Mouse (Mus musculus): ENCODE data around the gene 4930535I16Rik.
A peak's percentile ranks its signal among the peaks of the same experiment; 100 is the strongest.
"Not testable (repeated sequence)": the region's sequence is repeated elsewhere in the genome, so short reads cannot be mapped to it uniquely, and the experiment has no call there.

Gene 4930535I16Rik

GRCm38 (mm10) chr4:123917548-123918140 lies at the start of gene 4930535I16Rik:
Gene 4930535I16Rik, minus strand, starts transcription at chr4:123918022.
- DNase-seq (ENCODE audit: low read depth, low spot score): peak; percentile 23

- no peak for DNase-seq (ENCODE audit: low read depth, low spot score)
Observed at GRCm38 (mm10) chr4:123962721-123963120, 44.9 kb upstream of the 4930535I16Rik start.

GRCm38 (mm10) chr4:123960955-123961354 lies 43.1 kb upstream of the 4930535I16Rik start:
- no peak for DNase-seq (ENCODE audit: low read depth, low spot score)

- DNase-seq (ENCODE audit: low read depth, low spot score): no peak
Observed at GRCm38 (mm10) chr4:123957891-123958290, 40.1 kb upstream of the 4930535I16Rik start.

- no peak for DNase-seq (ENCODE audit: low read depth, low spot score)
Observed at GRCm38 (mm10) chr4:123957492-123957808, 39.6 kb upstream of the 4930535I16Rik start.

GRCm38 (mm10) chr4:123956703-123957491 lies 39.1 kb upstream of the 4930535I16Rik start:
- peak; percentile 77 for DNase-seq (ENCODE audit: low read depth, low spot score)

GRCm38 (mm10) chr4:123952059-123952458 lies 34.2 kb upstream of the 4930535I16Rik start:
- DNase-seq (ENCODE audit: low read depth, low spot score): no peak

GRCm38 (mm10) chr4:123949649-123950048 lies 31.8 kb upstream of the 4930535I16Rik start:
- no peak for DNase-seq (ENCODE audit: low read depth, low spot score)

GRCm38 (mm10) chr4:123948901-123949300 lies 31.1 kb upstream of the 4930535I16Rik start:
- no peak for DNase-seq (ENCODE audit: low read depth, low spot score)

- DNase-seq (ENCODE audit: low read depth, low spot score): no peak
Observed at GRCm38 (mm10) chr4:123947149-123947548, 29.3 kb upstream of the 4930535I16Rik start.

GRCm38 (mm10) chr4:123946701-123947100 lies 28.9 kb upstream of the 4930535I16Rik start:
- DNase-seq (ENCODE audit: low read depth, low spot score): no peak

- not testable (repeated sequence) for DNase-seq (ENCODE audit: low read depth, low spot score)
Observed at GRCm38 (mm10) chr4:123940878-123941277, 23.1 kb upstream of the 4930535I16Rik start.

GRCm38 (mm10) chr4:123939838-123940237 lies 22.0 kb upstream of the 4930535I16Rik start:
- peak; percentile 87 for DNase-seq (ENCODE audit: low read depth, low spot score)

- no peak for DNase-seq (ENCODE audit: low read depth, low spot score)
Observed at GRCm38 (mm10) chr4:123936059-123936458, 18.2 kb upstream of the 4930535I16Rik start.

- peak; percentile 72 for DNase-seq (ENCODE audit: low read depth, low spot score)
Observed at GRCm38 (mm10) chr4:123934306-123934705, 16.5 kb upstream of the 4930535I16Rik start.

- no peak for DNase-seq (ENCODE audit: low read depth, low spot score)
Observed at GRCm38 (mm10) chr4:123929994-123930393, 12.2 kb upstream of the 4930535I16Rik start.

GRCm38 (mm10) chr4:123927961-123928360 lies 10.1 kb upstream of the 4930535I16Rik start:
- peak; percentile 38 for DNase-seq (ENCODE audit: low read depth, low spot score)

- DNase-seq (ENCODE audit: low read depth, low spot score): no peak
Observed at GRCm38 (mm10) chr4:123921055-123921565, 3.3 kb upstream of the 4930535I16Rik start.

GRCm38 (mm10) chr4:123918851-123919250 lies 1.0 kb upstream of the 4930535I16Rik start:
- DNase-seq (ENCODE audit: low read depth, low spot score): no peak

- DNase-seq (ENCODE audit: low read depth, low spot score): peak; percentile 99
Observed at GRCm38 (mm10) chr4:123916748-123917547, 874 bp downstream of the 4930535I16Rik start, which contains the start of gene Rragc. Gene Rragc, plus strand, starts transcription at chr4:123917446.

GRCm38 (mm10) chr4:123912431-123912830 lies 5.4 kb downstream of the 4930535I16Rik start:
- no peak for DNase-seq (ENCODE audit: low read depth, low spot score)

- no peak for DNase-seq (ENCODE audit: low read depth, low spot score)
Observed at GRCm38 (mm10) chr4:123911503-123911902, 6.3 kb downstream of the 4930535I16Rik start.

Measured in brain, adult 2 months (tissue).